Mouse (Mus musculus) splenic B cell, adult 2 months (primary cell): Measurements from ENCODE around the gene Samd4b.

Experiments
- DNase-seq: peaks from one replicate; pipeline ENCODE4 v3.0.0-alpha.2; 2011; ENCODE audit warnings: low read depth, low spot score
- H3K27me3 ChIP-seq: 2 replicates; pipeline ENCODE4 v1.6.1; 2012; ENCODE audit warnings: mild to moderate bottlenecking, low read length, moderate library complexity, mixed read lengths; ENCODE audit not compliant: control insufficient read depth, poor library complexity, insufficient read depth, severe bottlenecking
- H3K36me3 ChIP-seq: 2 replicates; pipeline ENCODE4 v1.6.1; 2012; ENCODE audit warnings: mild to moderate bottlenecking, low read length, moderate library complexity, mixed read lengths; ENCODE audit not compliant: control insufficient read depth, poor library complexity, insufficient read depth, severe bottlenecking

Samd4b gene

GRCm38 (mm10) chr7:28386462-28386861 is 211.5 kb downstream of the Samd4b start:
- Histone ChIP-seq H3K27me3 (no peaks in the 10 kb centered on the region), H3K36me3 (peaks cover 3% of the 10 kb centered on the region; the same call in 1 of the 2 replicates)
- DNase-seq = peak; percentile 97

DNA sequence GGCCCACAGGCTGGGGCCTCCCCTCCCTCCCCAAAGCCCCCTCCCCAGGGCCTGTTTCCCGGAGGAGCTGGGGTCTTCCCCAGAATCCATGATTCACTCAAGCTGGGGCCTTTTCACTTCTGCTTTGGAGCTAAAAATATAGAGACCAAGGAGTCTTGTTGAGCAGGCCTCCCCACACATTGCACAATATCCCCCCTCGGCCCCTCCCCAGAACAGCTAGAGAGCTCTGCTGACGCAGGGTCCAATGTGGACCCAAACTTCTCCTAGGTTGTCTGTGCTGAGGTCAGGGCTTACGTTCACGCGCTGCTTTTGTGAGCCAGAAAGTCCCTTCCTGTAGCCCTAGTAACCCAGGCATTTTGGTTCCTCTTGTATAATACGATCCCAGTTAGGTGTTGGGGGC is 211.9 kb downstream of the Samd4b start:
- peak; percentile 74 for DNase-seq
- Histone ChIP-seq H3K27me3 (no peaks in the 10 kb centered on the region), H3K36me3 (peaks cover 3% of the 10 kb centered on the region; the same call in 1 of the 2 replicates)

DNA sequence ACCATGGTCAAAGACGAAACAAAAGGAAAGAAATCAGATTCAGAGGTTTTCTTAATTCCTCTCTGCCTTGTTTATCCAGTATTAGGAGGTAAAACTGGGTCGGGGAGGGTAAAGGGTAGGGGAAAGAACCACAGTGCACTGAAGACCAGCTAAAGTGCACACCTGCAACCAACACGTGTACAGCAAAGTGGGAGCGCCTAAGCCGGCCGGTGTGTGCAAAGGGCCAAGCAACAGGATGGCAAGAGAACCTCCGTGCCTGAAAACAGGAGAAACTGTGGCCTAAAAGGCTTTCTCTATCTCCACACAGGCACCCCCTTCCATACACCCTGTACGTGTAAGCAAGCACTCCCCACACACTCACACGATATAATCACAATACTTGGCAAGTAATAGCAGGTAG is 212.7 kb downstream of the Samd4b start:
- no peak for DNase-seq
- Histone ChIP-seq H3K36me3 (peaks cover 3% of the 10 kb centered on the region; the same call in 1 of the 2 replicates), H3K27me3 (no peaks in the 10 kb centered on the region)

DNA sequence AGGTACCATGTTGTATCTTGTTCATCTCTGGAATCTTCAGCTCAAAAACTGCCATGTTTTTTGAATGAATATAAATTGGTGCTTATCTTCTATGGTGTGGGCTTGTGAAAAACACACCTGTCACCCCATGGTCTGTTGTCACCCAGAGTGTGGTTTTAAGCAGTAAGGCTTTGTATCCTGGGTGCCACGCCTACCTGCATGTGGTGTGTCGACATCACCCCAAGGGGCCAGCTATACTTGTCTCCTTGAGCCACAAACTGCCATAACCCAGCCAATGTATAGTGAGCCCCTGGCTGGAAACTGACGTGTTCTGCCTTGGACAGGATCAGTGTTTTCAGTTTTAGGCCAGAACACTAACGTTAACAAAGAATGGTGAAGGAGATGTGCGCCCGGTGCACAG is 213.8 kb downstream of the Samd4b start:
- Histone ChIP-seq H3K27me3 (no peaks in the 10 kb centered on the region), H3K36me3 (no peaks in the 10 kb centered on the region; the same call in 1 of the 2 replicates)
- DNase-seq = peak; percentile 81

- Histone ChIP-seq H3K36me3 (peaks cover 2% of the 10 kb centered on the region; the same call in 1 of the 2 replicates), H3K27me3 (no peaks in the 10 kb centered on the region)
- no peak for DNase-seq
These were observed 214.3 kb downstream of the Samd4b start for GRCm38 (mm10) chr7:28383606-28384005.

DNA sequence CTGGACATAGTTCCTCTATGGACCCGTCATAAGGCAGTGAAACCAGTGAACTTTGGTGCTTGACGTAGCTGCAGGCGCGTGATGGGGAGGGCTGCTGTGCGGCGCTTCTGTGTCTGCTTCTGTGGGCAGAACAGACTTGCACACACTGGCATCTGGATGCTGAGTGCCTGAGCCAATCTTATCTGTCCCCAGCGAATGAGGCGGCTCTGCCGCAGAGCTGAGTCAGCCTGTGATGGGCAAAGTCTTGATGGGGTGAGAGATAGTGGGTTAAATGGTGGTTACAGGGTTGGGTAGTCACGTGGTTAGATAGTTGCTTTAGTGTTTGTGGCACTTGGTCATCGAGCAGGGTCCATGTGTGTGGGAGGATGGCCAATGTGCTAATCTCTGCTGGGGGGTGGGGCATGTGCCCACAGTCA is 215.0 kb downstream of the Samd4b start:
- Histone ChIP-seq H3K36me3 (peaks cover 7% of the 10 kb centered on the region), H3K27me3 (no peaks in the 10 kb centered on the region)
- DNase-seq = peak; percentile 97

- H3K36me3 ChIP-seq = peaks cover 12% of the 10 kb centered on the region
- no peaks in the 10 kb centered on the region for H3K27me3 ChIP-seq
- DNase-seq = peak; percentile 90
These were observed 215.5 kb downstream of the Samd4b start for GRCm38 (mm10) chr7:28382347-28382951.

GRCm38 (mm10) chr7:28381938-28382337 is 216.0 kb downstream of the Samd4b start:
- no peaks in the 10 kb centered on the region for H3K27me3 ChIP-seq
- DNase-seq = peak; percentile 98
- peaks cover 17% of the 10 kb centered on the region for H3K36me3 ChIP-seq

GRCm38 (mm10) chr7:28381017-28381790 is 216.7 kb downstream of the Samd4b start:
- no peaks in the 10 kb centered on the region for H3K27me3 ChIP-seq
- DNase-seq = peak; percentile 99
- H3K36me3 ChIP-seq = peaks cover 19% of the 10 kb centered on the region

GRCm38 (mm10) chr7:28380237-28381016 is 217.5 kb downstream of the Samd4b start, which contains the start of gene Zfp36:
Gene Zfp36, minus strand, starts transcription at chr7:28380253.
- Histone ChIP-seq H3K36me3 (peaks cover 19% of the 10 kb centered on the region), H3K27me3 (no peaks in the 10 kb centered on the region)
- peak; percentile 71 for DNase-seq

GRCm38 (mm10) chr7:28378769-28379651 is 218.9 kb downstream of the Samd4b start:
- peak; percentile 98 for DNase-seq
- peaks cover 19% of the 10 kb centered on the region for H3K36me3 ChIP-seq
- no peaks in the 10 kb centered on the region for H3K27me3 ChIP-seq

- peak; percentile 80 for DNase-seq
- Histone ChIP-seq H3K36me3 (peaks cover 19% of the 10 kb centered on the region), H3K27me3 (no peaks in the 10 kb centered on the region)
These were observed 219.8 kb downstream of the Samd4b start for GRCm38 (mm10) chr7:28378066-28378690.

- DNase-seq = peak; percentile 56
These were observed 220.5 kb downstream of the Samd4b start for GRCm38 (mm10) chr7:28377190-28378065.

More at GRCm38 (mm10) chr7:28377190-28378065, 220.5 kb downstream of the Samd4b start:
- peaks cover 19% of the 10 kb centered on the region for H3K36me3 ChIP-seq
- no peaks in the 10 kb centered on the region for H3K27me3 ChIP-seq
